Mouse (Mus musculus): ENCODE results near the gene Jmjd1c.

Gene Jmjd1c

DNA sequence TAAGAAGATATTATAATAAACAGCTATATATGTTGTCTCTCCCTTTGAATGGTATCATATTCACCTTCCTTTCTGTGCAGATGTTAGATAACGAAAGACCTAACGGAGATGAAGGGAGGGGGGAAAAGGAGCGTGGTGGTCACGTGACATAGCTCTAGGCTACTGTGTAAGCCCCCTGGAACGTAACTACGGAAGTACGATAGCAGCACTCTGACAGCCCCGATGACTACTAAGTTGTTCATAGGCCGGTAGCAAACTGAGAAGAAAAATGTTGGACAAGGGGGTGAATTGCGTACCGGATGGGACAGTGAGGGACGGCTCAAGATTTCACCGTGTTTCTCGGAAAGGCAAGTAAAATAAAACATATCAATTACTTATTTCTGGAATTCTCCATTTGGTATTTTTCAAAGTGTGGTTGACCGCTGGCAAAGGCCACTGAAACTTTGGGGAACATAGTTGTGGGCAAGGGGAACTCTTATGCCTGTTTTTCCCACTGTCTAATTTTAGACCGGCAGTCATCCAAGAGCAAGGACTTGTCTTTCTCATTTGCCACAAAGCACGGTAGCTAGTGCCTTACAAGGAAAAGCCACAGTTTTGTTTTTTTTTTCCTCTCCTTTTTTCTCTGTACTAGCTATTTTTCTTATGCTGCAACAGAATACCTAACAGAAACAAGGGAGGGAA lies 201.4 kb downstream of the Jmjd1c start:
- in situ Hi-C loops (cut with MboI, MseI): no loop called here

DNA sequence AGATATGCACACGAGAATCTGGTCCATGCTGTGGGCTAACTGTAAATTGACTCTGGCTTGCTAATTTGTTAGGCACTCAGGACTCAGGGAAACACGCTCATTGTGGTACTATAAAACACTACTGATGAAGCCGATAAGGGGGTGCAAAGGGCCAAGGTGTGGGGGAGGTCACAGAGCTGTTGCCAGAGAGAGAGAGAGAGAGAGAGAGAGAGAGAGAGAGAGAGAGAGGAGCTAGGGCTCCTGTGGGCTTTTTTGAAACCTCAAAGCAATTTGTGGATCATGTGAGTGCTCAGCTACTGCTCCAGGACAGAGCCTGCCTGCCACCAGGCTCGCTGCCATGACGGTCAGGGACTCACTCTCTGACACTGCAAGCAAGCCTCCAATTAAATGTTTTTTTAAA lies 202.9 kb downstream of the Jmjd1c start:
- in situ Hi-C loops (cut with MboI, MseI): no loop called here

DNA sequence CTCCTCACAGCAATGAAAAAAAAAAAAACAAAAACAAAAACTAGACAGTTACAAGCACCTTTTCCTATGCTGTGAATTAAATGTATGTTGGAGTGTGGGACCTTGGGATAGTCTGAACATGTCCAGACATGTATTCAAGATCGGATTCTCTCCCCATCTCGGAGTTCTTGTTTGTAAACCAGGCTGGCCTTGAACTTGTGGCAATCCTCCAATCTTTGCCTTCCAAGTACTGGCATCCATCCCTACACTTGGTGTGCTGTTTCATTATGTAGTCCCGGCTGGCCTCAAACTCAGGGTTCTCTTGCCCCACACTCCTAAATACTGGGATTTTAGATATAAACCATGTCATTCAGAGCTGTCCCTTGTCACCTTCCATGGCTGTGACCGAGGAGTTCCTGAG lies 203.4 kb downstream of the Jmjd1c start:
- in situ Hi-C loops (cut with MboI, MseI): no loop called here

DNA sequence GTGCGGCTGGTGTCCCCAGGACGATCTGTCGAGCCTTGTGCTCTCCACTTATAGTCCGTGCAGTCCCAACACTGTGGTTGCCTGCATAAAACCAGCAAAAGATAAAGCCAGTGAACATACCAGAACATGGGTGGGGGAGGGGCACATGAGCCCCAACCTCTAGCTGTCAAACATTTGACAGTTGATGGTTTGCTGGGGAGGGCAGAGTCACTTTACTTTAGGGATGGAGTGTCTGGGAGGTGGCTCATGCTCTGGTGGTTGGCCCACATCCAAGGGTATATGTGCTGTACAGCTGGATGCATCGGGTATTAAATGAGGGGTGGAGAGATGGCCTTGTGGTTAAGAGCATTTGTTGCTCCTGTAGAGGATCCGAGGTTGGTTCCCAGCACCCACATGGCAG lies 205.1 kb downstream of the Jmjd1c start:
- in situ Hi-C loops (cut with MboI, MseI): no loop called here

- in situ Hi-C loops (cut with MboI, MseI): no loop called here
Measured at GRCm38 (mm10) chr10:67302340-67302739, 206.4 kb downstream of the Jmjd1c start.

Data from T-helper 2 cell (primary cell).